Mouse (Mus musculus): ENCODE results near the gene Gm6164.
"Not testable (repeated sequence)": the region's sequence is repeated elsewhere in the genome, so short reads cannot be mapped to it uniquely, and the experiment has no call there.

Gm6164 gene

GRCm38 (mm10) chr7:20205507-20205906, at the start of gene Gm6164:
Gene Gm6164 (minus strand): TSS chr7:20205607.
- not testable (repeated sequence) for DNase-seq (ENCODE audit: low spot score)

- not testable (repeated sequence) for DNase-seq (ENCODE audit: low spot score)
Measured at GRCm38 (mm10) chr7:20233728-20234127, 28.3 kb upstream of the Gm6164 start, which contains the start of gene Gm4498. Gene Gm4498 (minus strand): TSS chr7:20233828.

- not testable (repeated sequence) for DNase-seq (ENCODE audit: low spot score)
Measured at GRCm38 (mm10) chr7:20193410-20193809, 12.0 kb downstream of the Gm6164 start, which contains the start of gene Vmn1r95. Gene Vmn1r95 (plus strand): TSS chr7:20193710.

- not testable (repeated sequence) for DNase-seq (ENCODE audit: low spot score)
Measured at GRCm38 (mm10) chr7:20168277-20168676, 37.1 kb downstream of the Gm6164 start, which contains the start of gene Vmn1r94. Gene Vmn1r94 (minus strand): TSS chr7:20168377.

All from layer of hippocampus, adult 9-10 months (tissue).